ENCODE assay signal across 17 mouse cellular contexts in genomic region chr11:94169596-94169995, GRCm38 (mm10).
"Had no signal": no experiment of that assay in that cellular context is flagged by ENCODE, and none has a peak within 500 bp of the region (broad histone marks: within the 10 kb centered on the region; RNA-seq: fewer than 3 reads in every experiment).

No protein-coding gene starts in this region.

- ATAC-seq: liver, postnatal 0 days; midbrain, embryonic 16.5 days had no signal

- H3K36me3 ChIP-seq: limb, embryonic 12.5 days; liver, embryonic 13.5 days; lung, embryonic 15.5 days; midbrain, embryonic 12.5 days had no signal

- H3K9ac ChIP-seq: limb, embryonic 12.5 days; liver, embryonic 13.5 days; liver, postnatal 0 days; lung, embryonic 15.5 days; midbrain, embryonic 12.5 days had no signal

- H3K4me1 ChIP-seq: limb, embryonic 12.5 days had no signal

- H3K27ac ChIP-seq: kidney, postnatal 0 days; limb, embryonic 12.5 days; liver, embryonic 13.5 days; lung, embryonic 15.5 days; macrophage; midbrain, embryonic 12.5 days had no signal

- DNase-seq: kidney, adult 9 months; kidney, postnatal 36 days; layer of hippocampus, adult 9-11 months; layer of hippocampus, postnatal 36 days; liver; liver, embryonic 13.5 days; liver, postnatal 0 days; lung, postnatal 14 days; right cerebral cortex, adult 18-20 months; thymus, adult 18-20 months; thymus, postnatal 36 days had no signal

- H3K4me3 ChIP-seq: limb, embryonic 12.5 days; liver, embryonic 13.5 days; lung, embryonic 15.5 days; midbrain, embryonic 12.5 days had no signal

- H3K27me3 ChIP-seq: limb, embryonic 12.5 days; lung, embryonic 15.5 days; midbrain, embryonic 12.5 days had no signal

- H3K4me2 ChIP-seq: limb, embryonic 12.5 days; liver, embryonic 13.5 days; lung, embryonic 15.5 days; midbrain, embryonic 12.5 days had no signal

- H3K9me3 ChIP-seq: limb, embryonic 12.5 days; liver, embryonic 13.5 days; lung, embryonic 15.5 days; midbrain, embryonic 12.5 days had no signal
